Mouse (Mus musculus) heart, embryonic 12.5 days (tissue): ENCODE measurements around the gene Plac8. TPM values are rescaled to one million over a fixed set of nuclear protein-coding genes. Genes with fewer than 3 reads are reported as not detected.

Source experiments
- polyA plus RNA-seq: library from polyadenylated mRNA; unstranded; fragments of >200 nt; fragmentation: Nextera tagmentation; extraction: Ambion mirVana; gene quantifications from 2 replicates; pipeline ENCODE4 v1.2.1, GENCODE M21; 2016

Plac8 gene
- polyA plus RNA-seq, 1 experiment from 2014 or later: 4.5 TPM

Other genes starting within 250 kb of the Plac8 start
- gene Sec31a, start 156.0 kb downstream of the Plac8 start, polyA plus RNA-seq: 171 and 177 TPM in 2 replicates
- 14.4 and 14.6 TPM in 2 replicates for gene Lin54, start 71.6 kb downstream of the Plac8 start, polyA plus RNA-seq
- 146 and 153 TPM in 2 replicates for gene Cops4, start 53.9 kb downstream of the Plac8 start, polyA plus RNA-seq
- gene Coq2, start 102.9 kb upstream of the Plac8 start, polyA plus RNA-seq: 71.5 and 75.7 TPM in 2 replicates
- gene Hpse, start 147.5 kb upstream of the Plac8 start, polyA plus RNA-seq: 1.3 and 1.5 TPM in 2 replicates
- 13.0 and 19.1 TPM in 2 replicates for gene Helq, start 226.4 kb upstream of the Plac8 start, polyA plus RNA-seq
- gene Mrps18c, start 226.4 kb upstream of the Plac8 start, polyA plus RNA-seq: 137 and 146 TPM in 2 replicates
- 33.9 and 34.2 TPM in 2 replicates for gene Abraxas1, start 248.7 kb upstream of the Plac8 start, polyA plus RNA-seq